Mouse (Mus musculus) gastrocnemius, postnatal 4 days (tissue): ENCODE data around the gene Gm49661. TPM values are rescaled to one million over a fixed set of nuclear protein-coding genes. Genes with fewer than 3 reads are reported as not detected.
A peak's percentile ranks its signal among the peaks of the same experiment; 100 is the strongest.

ENCODE experiments used
- DNase-seq, 2 experiments: peaks; one replicate each; pipeline ENCODE4 v3.0.0; 2021 to 2022; ENCODE audit warnings: low spot score in 2 of 2, mixed read lengths in 2 of 2
- total RNA-seq, 2 experiments: library from RNA; stranded (reverse); gene quantifications; 2 replicates each; pipeline ENCODE4 v1.2.3; 2021

Gene Gm49661
- total RNA-seq, 2 experiments from 2014 or later: 2.0 TPM; not detected in 1

DNA sequence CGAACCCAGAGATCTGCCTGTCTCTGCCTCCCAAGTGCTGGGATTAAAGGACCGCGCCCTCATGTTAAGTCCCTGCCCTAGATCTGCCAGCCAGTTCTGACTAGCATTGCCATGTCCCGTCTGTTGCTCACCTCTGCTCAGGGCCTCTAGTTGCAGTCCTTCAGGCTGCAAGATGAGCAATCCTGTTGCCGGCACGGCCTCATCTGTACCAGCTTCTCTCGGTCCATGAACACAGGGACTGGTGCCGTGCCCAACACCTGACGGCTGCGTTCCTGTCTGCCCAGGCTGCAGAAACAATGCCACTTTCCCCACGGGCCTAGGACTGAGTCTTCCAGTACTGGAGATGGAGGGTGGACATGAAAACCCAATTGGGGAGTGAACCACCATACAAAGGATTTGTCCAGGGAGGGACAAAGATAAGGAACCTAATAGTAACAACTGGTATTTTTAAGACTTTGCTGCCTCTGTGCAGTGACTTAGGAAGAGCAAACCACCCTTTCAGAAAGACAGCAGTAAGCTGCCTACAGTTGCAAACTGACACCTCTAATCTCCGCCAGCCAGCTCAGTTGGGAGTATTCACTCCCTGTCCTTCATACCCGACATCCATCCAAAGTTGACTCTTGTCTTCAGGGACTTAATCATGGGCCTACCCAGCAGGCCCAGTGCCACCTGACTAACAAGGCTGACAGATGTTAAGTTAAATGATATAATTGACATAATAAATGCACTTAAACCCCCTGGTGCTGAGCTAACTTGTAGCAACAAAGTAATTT is 1.5 kb downstream of the Gm49661 start:
- DNase-seq: no peak

DNA sequence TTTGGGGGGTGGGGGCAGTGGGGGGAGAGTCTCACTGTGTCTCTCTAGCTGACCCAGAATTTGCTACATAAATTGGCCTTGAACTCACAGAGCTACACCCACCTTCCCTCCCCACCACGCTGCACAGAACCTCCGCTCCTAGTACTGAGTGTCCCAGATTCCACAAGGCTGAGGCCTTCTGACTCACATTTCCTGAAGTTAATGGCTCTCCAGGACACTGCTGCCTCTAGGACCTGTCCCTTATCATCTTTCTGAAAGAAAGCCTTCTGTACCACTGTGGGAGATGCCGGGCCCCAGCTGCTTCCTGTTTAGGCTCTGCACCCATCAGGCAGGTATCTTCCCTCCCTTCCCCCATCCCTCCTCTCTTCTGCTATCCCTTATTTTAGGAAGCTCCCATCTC is 2.6 kb downstream of the Gm49661 start:
- no peak for DNase-seq

DNA sequence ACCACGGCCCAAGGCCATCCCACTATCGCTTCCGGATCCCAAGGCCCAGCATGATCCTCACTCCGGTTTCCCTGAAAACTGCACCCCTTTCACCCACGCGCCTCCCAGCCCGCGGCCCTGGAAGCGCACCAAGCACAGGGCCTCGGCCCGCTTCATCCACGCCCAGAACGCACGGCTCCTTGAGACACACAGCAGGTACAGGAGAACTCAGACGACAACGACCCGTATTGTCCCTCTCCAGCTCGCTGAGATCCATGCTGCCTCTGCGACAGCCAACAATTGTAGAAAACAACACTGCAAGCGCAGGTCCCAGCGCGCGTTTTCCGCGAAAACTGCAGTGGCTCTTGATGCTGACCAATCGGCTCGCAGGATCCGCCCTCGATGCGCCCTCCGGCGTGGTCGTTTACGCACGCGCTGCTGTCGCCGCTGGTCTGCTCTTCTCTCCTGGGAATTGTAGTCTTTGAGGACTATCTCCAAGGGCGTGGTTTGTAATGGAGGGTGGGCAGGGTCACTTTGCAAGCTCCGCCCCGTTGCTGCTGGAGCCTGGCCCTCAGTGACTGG is 3.4 kb downstream of the Gm49661 start:
- peak; percentile 73 to 89 for DNase-seq

DNA sequence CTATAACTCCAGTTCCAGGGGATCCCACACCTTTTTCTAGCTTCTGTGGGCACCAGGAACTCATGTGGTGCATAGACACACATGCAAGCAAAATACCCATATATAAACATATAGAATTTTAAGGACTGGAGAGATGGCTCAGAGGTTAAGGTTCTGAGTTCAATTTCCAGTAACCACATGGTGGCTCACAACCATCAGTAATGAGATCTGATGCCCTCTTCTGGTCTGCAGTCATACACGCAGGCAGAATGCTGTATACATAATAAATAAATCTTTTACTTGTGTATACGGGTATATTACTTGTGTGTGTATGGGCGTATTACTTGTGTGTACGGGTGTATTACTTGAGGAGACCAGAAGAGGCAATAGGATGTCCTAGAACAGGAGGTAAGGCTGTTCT is 5.3 kb downstream of the Gm49661 start:
- DNase-seq: no peak

DNA sequence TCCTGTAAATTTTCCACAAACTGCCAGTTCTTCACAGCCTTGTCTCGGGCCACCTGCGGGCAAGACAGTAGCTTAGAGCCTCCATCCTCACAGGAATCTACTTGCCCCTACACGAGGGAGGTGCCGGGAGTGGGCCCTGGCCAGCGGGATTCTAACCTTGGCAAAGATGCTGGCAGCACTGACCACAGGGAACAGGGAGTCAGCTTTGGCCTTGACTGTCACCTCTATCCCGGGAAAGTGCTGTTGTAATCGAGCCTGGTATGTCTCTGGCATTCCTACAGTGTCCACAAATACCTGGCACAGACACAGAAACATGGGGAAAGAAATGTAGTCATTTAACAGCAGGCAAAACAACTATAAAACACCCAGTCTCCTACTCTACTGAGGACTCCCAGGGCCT is 9.4 kb downstream of the Gm49661 start:
- no peak for DNase-seq

DNA sequence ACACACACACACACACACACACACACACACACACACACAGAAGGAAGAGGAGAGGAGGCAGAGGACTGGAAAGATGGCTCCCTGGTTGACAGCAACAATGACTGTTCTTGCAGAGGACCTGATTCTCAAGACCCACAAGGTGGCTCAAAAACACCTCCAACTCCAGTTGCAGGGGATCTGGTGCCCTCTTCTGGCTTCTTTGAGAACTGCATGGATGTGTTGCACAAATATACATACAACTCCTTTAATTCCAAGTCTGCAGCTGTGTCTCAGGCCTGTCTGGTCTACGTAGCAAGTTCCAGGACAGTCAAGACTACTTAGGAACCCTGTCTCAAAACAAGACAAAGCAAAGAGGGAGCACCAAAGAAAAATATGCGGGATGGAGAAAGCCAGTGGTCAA is 12.5 kb downstream of the Gm49661 start:
- no peak for DNase-seq

DNA sequence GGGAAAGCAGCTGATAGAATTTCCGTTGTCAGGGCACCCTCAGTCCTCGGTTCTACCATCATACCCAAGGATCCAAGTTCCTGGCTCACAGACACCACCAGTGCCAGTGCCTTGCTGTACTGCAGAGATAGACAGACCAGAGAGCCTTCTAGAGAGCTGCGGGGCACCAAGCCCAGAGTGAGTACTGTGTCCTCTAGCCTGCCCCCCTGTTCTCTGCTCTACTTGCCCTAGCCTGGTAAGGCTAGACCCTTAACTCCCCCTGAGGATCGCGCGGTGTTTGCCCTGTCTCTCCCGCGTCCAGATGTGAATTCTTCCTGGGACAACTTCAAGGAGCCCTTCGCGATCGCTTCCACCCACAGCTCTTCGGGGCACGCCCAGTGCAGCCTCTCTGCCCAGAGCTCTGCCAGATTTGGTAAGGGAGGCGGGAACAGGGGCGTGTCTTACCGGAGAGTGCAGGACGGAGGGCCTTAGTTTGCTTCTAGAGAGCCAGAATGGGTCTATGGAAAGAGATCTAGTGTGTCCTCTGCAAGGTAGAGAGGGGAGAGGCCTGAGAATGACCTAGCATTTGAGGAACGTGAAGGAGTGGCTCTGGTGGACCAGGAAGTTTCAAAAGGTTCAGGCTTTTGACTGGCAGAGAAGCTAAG is 16.5 kb downstream of the Gm49661 start:
- DNase-seq: no peak

DNA sequence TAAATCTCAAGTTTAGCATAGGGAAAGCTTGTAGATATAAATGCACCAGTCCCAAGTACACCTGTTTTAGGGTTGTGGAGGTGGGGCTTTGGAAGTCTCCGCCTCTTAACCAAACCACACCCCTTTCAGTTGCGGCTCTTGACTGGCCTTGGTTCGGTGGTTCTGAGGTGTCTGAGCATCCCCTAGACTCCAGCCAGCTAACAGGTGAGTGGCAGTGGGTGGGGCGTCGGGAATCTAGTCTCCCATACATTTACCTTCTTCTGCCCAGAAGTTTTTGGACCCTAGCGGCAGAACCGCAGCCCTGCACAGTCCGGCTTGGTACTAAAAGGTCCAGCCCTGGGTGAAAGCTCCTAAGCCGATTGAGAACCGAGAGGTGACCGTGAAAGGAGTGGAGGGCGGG is 19.5 kb downstream of the Gm49661 start:
- DNase-seq: no peak

DNA sequence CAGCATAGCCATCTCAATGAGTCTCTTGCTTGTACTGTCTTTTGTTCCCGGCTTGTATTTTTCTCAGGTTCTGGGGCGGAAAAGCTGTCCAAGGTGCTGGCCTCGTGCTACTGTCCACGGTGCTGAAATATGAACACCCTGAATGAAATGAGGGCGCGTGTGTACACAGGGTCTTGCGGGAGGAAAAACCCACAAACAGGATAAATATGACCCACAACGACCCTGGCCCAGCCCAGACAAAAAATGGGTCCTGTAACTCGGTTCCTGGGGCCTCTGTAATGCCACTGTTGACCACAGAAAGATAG is 22.0 kb downstream of the Gm49661 start:
- no peak for DNase-seq

DNA sequence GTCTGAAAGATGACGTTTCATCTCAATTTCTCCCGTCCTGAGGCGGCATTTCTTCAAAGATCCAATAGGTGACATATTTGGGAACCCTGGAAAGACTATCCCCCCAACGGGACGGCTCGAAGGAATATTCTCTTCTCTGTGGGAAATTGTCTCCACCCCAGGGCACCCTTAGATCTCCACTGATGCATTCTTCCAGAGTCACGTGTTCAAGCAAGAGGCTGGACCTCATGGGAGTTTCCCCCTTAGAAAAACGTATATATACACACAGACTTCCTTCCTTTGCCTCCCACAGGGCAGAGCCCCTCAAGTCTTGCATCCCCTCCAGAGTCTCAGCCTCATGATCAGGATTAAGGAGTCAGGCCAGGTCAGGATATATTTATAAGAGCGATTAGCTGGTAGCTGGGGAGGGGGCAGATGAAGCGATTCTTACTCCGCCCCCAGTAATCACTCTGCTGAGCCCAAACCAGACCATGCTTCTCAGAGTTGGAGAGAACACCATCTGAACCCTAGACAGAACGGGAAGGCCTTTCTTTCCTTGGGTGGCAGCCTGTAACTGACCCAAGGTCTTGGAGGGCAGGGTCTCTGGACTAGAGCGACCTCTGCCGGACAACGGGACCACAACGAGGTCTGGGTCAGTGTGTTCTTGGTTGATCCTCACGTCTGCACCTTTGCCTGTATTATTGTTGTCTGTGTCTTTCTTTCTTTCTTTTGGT is 22.5 kb downstream of the Gm49661 start, which contains the start of gene Rtbdn:
Rtbdn (plus strand) TSS at position 464 of the 713 bp plus-strand sequence.
- DNase-seq: no peak

DNA sequence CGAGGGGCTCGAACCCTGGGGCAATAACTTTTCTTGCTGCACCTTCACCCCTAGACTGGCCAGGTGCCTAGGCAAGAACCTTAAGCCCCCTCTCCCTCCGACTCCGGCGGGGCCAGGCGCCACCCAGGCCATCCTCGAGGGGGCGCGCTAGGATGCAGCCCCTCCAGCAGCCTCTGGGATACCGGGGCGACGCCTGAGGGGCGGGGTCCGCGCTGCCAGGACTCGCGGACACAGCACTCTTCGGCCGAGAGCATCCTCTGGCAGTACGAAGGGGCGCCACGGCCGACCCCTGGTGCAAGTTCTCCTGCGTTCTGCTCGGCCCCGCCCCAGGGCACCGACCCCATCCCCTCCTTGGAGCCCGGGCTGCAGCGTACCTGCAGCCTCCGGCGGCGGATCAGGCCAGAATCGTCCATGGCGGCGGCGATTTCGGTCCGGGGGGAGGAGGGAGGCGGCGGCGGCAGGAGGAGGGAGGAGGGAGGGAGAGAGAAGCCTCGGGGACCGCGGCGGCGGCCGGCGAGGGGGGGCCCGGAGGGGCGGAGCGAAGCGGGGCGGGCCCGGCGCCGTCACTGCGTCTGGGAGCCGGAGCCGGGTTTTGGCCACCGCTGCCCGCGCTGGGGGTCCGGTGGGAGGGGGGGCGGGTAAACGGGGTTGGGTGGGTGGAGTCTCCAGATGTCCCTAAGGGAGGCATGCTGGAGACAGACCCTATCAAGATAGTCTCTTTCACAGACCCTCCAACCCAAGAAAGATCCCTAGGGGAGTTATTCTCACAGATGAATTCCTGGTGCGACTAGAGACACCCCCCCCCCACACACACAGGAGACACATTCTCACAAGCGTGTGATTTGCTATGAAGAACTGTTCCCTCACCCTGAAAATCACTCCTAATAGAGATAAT is 23.4 kb downstream of the Gm49661 start:
- DNase-seq: no peak

DNA sequence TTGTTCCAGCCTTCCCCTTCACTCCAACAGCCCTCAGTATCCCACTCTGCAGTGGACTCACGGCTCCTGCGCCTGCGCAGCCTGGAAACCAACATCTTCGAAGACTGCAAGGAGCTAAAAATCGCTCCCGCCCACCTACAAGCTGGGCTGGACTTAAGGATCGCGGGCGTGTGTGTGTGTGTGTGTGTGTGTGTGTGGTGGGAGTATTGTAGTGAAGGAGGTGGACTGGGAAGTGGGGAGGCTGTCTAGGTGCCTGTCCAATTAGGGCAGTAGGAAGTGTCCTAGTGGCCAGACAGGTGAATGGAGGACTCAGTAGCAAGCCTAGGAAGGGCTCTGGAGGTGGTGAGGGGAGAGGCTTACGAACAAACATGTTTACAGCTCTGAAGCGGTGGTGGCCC is 24.0 kb downstream of the Gm49661 start:
- no peak for DNase-seq

DNA sequence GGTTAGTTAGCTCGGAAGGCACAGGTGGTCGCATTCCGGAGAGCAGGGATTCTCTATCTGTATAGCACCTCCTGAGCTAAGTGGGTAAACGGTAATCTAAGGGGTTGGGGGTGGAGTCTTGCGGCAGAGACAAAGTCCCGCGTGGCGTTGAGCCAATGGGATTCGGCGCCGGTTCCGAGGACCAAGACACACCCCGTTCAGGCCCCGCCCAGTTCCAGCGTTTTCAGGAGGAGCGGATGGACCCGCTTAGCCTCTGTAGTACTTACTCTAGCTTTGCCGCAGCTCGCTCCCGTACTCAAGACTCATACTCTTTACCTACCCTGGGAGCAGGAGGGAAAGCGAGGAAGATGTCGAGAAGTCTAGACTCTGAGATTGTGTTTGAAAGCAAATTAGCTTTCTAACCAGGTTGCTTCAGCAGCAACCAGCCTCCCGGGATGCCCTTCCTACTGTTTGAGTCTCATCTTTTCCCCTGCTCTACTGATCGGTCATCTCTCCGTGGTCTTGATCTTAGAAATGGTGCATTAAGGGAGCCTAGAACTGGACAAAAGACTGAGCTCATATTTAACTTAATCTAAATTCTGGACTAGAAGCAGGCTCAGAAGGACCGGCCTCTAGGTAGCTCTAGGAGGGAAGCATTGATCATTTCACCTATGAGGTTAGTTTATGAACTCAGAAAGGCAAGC is 24.6 kb downstream of the Gm49661 start:
- DNase-seq: no peak

DNA sequence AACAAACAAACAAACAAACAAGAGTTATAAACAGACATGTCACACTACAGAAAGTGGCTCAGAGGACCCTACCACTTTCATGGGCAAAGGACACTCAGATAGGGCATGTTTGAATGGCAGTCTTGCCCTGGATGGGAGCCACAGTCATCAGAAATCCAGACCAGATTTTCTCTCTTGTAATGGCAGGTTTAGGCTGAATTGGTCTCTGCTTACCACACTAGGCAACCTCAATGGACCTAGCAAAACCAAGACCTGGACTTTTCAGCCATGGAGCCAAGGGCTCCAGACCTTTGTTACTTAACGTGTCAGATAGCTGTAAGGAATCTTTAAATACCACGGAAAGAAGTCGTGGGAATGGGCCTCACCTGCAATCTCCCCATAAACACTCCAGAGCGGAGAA is 25.5 kb downstream of the Gm49661 start:
- no peak for DNase-seq

DNA sequence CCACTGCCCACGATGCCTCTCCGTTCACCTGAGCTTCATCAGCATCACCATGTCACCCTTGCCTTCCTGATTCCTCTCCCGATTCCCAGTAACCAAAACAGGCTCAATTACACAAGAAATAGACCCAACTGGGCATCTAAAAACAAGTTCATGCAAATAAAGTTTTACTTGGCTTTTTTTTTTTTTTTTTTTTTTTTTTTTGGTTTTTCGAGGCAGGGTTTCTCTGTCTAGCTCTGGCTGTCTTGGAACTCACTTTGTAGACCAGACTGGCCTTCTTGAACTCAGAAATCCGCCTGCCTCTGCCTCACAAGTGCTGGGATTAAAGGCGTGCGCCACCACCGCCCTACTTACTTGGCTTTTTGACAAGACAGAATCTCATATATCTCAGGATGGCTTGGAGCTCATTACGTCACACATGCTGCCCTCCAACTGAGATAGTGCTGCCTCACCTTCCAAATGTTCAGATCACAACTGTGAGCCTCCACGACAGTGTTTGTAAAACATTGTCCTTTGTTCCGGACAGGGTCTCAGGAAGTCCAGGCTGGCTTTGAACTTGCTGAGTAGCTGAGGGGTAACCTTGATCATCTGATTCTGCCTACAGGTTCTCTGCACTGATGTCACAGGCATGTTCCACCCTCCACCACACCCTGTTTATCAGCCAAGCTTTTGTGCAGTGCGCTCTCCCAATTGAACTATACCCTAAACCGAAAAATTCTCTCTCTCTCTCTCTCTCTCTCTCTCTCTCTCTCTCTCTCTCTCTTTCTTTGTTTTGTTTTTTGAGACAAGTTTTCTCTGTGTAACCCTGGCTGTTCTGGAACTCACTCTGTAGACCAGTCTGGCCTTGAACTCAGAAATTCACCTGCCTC is 31.4 kb downstream of the Gm49661 start:
- no peak for DNase-seq

DNA sequence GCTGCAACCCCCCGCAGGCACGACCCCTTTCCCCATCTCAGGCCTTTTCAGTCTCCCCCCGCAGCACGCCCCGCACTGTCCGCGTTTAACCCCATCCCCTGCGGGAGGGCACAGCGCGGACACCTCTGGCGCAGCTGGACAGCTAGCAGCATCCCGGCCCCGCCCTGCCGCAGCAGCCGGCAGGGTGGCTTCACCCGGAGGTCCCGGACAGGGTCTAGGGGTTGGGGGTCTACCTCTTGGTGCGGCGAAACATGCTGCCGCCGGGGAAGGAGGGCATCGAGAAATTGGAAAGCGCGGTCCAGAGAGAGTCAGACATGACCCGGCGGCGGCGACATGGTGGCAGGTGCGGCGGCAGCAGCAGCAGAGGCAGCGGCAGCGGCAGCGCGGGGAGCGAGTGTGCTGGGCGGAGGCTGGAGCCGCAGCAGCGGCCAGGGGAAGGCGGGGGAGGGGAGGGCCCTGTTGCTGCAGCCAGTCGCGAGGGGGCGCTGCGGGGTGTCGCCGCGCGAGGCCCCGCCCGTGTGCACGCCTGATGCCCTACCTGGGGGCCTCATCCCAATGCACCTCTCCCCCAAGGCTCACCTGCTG is 32.2 kb downstream of the Gm49661 start, which contains the start of gene Mast1:
Mast1 (minus strand) TSS at position 398 of the 585 bp plus-strand sequence.
- DNase-seq: peak in 1 of 2 experiments; percentile 51

DNA sequence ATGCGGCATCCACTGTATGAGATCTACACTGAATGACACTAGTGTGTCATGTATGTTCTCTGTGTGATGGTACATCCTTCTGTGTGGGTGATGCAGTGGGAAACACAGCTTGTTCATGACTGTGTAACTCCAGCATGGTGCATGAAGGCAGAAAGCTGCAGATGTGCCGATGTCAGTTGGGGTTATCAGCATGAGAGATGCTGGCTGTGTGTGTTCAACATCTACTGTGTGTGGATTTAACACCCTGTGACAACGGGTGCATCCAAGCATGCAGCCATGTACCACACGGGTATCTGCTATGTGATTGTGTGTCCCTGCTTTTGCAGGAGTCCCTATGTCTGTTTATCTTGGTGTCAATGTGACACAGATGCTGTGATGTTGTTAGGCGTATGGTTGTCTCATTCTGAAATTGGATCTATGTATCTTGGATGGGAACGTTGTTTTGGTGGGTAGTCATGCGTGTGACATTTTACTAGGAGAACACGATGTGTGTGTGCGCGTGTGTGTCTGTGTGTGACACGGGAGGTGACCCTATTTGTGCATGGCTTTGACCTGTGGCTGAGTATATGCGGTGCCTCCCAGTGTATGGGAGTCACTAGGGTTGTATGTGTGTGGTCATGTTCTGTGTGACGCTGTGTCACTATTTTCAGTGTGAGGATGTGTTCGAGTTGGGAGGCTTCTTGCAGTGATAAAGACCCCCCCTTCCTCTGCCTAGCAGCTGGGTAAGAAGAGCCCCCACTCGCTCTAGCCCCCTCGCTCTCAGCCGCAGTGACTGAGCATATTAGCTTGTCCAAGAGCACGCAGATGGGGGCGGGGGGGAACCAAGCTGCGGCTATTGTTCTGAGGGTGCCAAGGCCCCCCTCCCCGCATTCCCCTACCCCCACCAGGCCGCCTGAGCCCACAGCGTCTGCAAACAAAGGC is 32.9 kb downstream of the Gm49661 start:
- DNase-seq: no peak

DNA sequence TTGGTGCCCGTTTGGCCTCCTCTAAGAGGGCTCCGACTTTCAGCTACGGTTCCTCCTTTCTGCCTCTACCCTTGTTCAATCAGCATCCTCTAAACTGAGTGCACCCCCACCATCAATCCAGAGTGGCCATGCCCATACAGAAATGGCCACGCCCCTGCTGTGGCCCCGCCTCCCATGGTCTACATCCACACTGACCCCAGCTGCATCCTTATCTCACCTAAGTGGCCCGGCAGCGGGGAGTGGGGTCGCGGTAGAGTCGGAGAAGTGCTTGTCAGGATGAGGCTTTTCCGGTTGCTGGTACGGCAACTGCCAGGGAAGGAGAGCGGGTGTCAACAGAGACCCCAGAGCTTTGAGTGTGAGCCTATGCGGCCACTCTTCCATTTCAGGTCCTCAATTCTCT is 33.7 kb downstream of the Gm49661 start:
- DNase-seq: no peak
